Mouse (Mus musculus) MN1 (cell line): Measurements from ENCODE around the gene Cfap77.

ENCODE experiments used
- DNase-seq: peaks from one replicate; pipeline ENCODE4 v3.0.0-alpha.2; 2016; ENCODE audit warnings: low spot score

The Cfap77 gene

GRCm38 (mm10) chr2:29051932-29052331, 2.9 kb downstream of the Cfap77 start:
- no peak for DNase-seq

GRCm38 (mm10) chr2:29046151-29046550, 8.7 kb downstream of the Cfap77 start:
- DNase-seq: no peak

DNA sequence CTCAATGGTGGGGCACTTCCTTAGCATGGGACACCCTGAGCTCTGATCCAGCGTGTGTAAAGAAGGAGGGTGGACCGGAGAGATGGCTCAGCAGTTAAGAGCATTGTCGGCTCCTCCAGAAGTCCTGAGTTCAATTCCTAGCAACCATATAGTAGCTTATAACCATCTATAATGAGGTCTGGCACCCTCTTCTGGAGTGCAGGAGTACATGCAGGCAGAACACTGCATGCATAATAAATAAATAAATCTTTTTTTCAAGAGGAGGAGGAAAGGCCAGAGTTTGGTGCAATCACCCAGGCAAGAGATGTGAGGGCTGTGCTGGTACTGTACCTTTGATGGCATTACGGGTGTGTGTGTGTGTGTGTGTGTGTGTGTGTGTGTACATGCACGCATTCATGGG, 12.7 kb downstream of the Cfap77 start:
- DNase-seq: no peak

- no peak for DNase-seq
These were observed 13.4 kb downstream of the Cfap77 start for GRCm38 (mm10) chr2:29041477-29041768.

- no peak for DNase-seq
These were observed 14.0 kb downstream of the Cfap77 start for GRCm38 (mm10) chr2:29040594-29041476.

- DNase-seq: no peak
These were observed 15.1 kb downstream of the Cfap77 start for GRCm38 (mm10) chr2:29039741-29040140.

DNA sequence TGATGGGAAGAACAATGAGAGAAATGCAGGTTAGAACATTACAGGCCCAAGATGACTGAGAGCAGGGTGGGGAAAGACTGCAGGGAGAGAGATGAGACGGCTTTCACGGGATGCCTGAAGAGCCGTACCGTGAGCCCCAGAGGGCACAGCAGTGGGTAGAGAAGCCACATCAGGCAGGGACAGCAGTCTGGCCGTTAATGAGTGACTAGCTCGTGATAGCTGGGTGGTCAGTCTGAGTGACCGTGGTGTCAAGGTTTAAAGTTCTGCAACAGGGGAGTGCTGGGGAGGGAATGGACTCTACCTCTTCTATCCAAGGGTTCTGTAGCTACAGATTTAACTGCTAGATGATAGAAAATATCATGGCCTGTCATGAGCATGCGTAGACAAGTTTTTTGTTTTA, 19.2 kb downstream of the Cfap77 start:
- no peak for DNase-seq

DNA sequence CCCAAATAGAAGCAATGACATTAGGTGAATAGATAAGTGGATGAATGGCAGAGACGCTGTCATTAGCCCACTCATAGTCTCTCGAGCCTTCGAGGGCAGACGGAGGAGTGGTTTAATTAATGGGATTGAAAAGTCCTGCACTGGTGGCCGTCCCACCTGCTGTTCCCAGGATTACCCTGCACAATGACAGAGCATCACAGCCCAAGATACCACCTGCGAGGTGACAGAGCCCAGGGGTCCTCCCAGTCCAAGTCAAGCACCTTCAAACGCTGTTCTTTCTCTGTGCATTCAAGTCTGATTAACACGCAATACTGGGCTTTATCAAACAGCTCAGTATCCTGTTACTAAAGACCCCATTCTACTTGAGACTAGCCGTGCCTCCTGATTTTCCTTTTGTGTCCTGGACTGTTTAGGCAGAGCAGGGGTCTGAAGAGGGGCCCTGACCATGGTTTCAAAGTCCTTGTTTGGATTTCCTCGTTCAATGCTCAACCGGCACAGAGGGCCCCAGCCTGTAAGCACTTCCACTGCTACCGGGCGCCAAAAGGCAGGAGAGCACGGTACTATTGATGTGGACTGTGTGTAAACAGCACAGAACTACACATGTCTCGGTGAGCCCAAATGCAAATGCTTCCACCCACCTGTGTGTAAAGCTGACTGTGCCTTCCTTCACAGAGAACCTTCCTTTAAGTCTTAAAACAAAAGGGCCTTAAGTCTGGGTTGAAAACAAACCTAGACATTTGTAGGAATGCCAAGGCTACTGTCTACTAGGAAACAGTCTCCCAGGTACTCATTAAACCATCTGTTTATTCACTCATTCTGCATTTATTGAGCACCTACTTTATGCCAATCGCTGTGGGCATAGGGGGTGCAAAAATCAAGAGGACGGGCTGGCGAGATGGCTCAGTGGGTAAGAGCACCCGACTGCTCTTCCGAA, 20.1 kb downstream of the Cfap77 start:
- no peak for DNase-seq

DNA sequence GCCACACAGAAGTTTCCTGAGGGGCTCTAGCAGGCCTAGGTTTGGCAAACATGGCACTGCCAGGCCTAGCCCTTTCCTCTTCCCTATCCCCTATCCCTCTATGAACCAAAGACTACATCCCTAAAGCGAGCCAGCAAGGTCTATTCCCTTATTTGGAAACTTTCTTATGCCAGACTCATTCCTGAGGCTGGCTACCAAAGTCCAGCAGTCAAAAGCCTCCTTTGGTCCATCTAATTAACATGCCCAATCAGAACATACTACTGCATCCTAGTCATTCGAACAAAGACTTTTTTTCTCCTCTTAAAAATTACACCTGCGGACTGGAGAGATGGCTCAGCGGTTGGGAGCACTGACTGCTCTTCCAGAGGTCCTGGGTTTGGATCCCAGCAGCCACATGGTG, 22.9 kb downstream of the Cfap77 start:
- no peak for DNase-seq

GRCm38 (mm10) chr2:29030048-29030734, 24.7 kb downstream of the Cfap77 start:
- peak; percentile 66 for DNase-seq

DNA sequence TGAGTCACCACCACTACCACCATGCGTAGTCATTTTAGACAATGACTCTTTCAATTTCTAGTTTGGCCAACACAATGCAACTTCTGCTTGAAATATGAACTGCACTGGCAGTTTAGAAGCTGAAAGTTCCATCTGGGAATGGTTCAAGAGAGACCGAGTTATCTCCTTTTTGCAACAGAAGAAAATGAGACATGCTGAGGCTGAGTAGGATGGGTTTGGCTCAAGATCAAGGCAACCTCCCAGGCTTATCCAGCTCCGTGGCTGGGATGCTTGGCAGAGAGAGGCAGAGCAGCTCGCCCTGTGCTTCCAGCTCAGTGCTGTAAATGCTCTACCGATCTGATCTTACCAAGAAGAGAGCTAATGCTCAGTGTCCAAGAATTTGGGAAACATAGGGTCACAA, 29.6 kb downstream of the Cfap77 start:
- DNase-seq: no peak

- DNase-seq: no peak
These were observed 31.9 kb downstream of the Cfap77 start for GRCm38 (mm10) chr2:29023001-29023400.

DNA sequence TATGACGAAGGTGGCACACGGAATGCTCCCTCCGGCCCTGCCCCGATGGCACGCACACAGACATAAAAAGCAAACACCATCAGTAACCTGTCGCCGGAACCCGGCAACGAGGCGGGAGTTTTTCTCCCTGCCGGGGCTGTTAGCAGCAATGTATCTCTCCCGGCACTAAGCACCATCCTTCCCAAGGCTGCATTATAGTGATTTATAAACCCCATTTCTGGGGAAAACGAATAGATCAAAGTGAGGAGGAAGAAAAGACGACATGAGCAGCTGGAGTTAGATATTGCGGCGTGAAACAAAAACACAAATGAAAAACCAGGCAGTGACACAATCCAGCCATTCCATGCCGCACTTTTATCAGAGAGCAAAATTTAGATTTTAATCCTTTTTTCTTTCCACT, 33.8 kb downstream of the Cfap77 start:
- DNase-seq: no peak

- DNase-seq: no peak
These were observed 36.2 kb downstream of the Cfap77 start for GRCm38 (mm10) chr2:29018680-29019079.

DNA sequence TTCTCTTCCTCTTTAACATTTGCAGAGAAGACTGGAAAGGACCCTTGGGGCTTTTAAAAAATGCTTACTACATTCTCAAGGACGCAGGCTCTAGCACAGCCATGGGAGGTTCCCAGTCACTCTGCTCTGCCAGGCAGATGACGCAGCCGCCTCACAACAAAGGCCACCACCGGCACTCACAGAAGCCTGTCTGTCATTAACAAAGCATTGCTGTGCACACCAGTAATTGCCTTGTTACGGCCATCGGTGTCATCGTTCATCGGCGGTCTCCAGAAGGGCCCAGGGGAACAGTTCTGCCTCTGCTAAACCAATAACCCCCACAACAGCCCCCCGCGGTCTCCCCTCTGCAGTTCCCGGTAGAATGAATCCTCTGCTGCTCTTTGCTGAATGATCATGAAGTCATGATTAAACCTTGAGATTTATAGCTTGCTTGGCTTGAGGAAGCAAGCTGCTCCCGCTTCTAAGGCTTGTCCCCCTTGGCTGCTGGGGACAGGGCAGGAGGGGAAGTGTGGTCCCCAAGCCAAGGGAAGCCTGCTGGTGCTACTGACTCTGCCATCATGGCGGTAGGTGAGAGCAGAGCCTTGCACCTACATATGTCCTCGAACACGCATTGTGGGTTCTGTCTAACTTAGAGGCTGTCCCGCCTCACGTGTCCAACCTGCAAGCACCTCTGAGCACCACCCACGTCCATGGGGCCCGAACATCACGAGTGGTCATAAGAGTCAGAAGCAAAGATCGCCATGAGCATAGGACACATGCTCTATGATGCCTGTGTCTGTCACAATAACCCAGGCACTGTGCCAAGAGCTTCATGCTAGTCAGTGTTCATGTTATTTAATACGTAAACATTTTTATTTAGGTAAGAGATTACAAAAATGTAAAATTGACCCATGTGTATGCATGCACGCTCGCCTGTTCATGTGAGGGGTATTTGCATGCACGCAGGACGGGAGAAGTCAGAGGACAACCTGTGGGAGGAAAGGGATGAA, 38.0 kb downstream of the Cfap77 start:
- no peak for DNase-seq

- DNase-seq: no peak
These were observed 42.3 kb downstream of the Cfap77 start for GRCm38 (mm10) chr2:29012523-29012922.

DNA sequence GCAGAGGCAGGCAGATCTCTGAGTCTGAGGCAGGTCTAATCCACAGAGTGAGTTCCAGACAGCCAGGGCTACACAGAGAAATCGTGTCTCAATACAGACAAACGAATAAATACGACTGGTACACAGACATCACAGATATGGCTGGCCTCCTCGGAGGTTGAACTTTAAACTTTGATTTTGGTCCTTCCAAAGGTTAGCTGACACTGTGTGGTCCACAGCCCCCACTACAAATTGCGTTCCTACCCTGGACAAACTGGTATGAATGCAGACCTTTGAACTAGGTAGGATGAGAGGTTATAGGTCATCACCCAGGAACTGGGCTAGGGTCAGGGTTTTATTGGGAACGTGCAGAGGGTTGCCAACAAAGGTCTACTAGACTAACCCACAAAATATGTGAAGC, 47.2 kb downstream of the Cfap77 start:
- DNase-seq: no peak

GRCm38 (mm10) chr2:29006455-29007034, 48.3 kb downstream of the Cfap77 start:
- DNase-seq: no peak

DNA sequence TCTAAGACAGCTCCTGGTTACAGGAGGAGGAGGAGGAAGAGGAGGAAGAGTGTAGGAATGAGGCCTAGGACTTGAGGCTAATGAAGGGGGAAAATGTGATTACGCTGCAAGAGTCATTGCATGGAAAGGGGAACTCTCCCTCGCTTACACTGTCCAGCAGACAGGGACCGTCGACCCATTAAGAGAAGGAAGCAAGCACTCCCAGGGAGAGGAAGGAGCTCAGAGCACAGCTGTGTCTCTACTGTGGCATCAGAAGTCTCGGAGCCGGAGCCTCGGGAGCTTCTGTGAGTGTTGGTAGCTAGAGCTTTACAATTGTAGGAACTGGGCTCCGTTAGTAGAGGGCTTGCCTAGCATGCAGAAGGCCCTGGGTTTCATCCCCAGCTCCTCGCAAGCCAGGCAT, 50.8 kb downstream of the Cfap77 start:
- DNase-seq: no peak

GRCm38 (mm10) chr2:28998246-28998645, 56.6 kb downstream of the Cfap77 start:
- DNase-seq: no peak
